Comparison of ENCODE assay signal across 40 mouse cellular contexts in genomic region chr4:107634631-107635030, GRCm38 (mm10). TPM values are rescaled to one million over a fixed set of nuclear protein-coding genes. Genes with fewer than 3 reads are reported as not detected.
DNase-seq lines count a peak whose midpoint lies in the region; ATAC-seq and TF ChIP-seq lines count a peak whose summit lies in the region.
"Had no signal": no experiment of that assay in that cellular context is flagged by ENCODE, and none has a peak within 500 bp of the region (broad histone marks: within the 10 kb centered on the region; RNA-seq: fewer than 3 reads in every experiment).

No protein-coding gene starts in this region.

- H3K27me3 ChIP-seq in forebrain, embryonic 10.5 days (ENCODE audit: poor library complexity, severe bottlenecking): 0 out of 2 replicates have a peak, but pooled peaks cover 10% of the 10 kb centered on the region
- H3K27me3 ChIP-seq in forebrain, embryonic 15.5 days: no peaks in the 10 kb centered on the region
- no peaks in the 10 kb centered on the region for H3K27me3 ChIP-seq in midbrain, postnatal 0 days (ENCODE audit: insufficient read depth, low read length)
- H3K27me3 ChIP-seq in midbrain, embryonic 13.5 days: 0 out of 2 replicates have a peak, but pooled peaks cover 4% of the 10 kb centered on the region
- no peaks in the 10 kb centered on the region for H3K27me3 ChIP-seq in stomach, postnatal 0 days (ENCODE audit: control insufficient read depth, insufficient read depth, low read length)
- no peaks in the 10 kb centered on the region for H3K27me3 ChIP-seq in hindbrain, postnatal 0 days (ENCODE audit: insufficient read depth, low read length)
- H3K27me3 ChIP-seq: limb, embryonic 15.5 days; liver, embryonic 15.5 days; neural tube, embryonic 12.5 days had no signal

- no peak overlapping the region for H3K4me2 ChIP-seq in forebrain, embryonic 15.5 days (replicated peaks)
- no peak overlapping the region for H3K4me2 ChIP-seq in midbrain, postnatal 0 days (ENCODE audit: low read depth, low read length, poor library complexity, severe bottlenecking)
- H3K4me2 ChIP-seq in midbrain, embryonic 13.5 days (replicated peaks): no peak overlapping the region
- H3K4me2 ChIP-seq in stomach, postnatal 0 days (replicated peaks; ENCODE audit: low read depth): no peak overlapping the region
- H3K4me2 ChIP-seq in hindbrain, postnatal 0 days (ENCODE audit: low read depth, low read length): no peak overlapping the region
- H3K4me2 ChIP-seq: forebrain, embryonic 12.5 days; heart, embryonic 11.5 days; hindbrain, embryonic 14.5 days; limb, embryonic 15.5 days; liver, embryonic 15.5 days; lung, embryonic 14.5 days; neural tube, embryonic 12.5 days had no signal

- no peaks in the 10 kb centered on the region for H3K36me3 ChIP-seq in forebrain, embryonic 10.5 days (replicated peaks)
- no peaks in the 10 kb centered on the region for H3K36me3 ChIP-seq in forebrain, embryonic 15.5 days
- no peaks in the 10 kb centered on the region for H3K36me3 ChIP-seq in midbrain, postnatal 0 days (ENCODE audit: insufficient read depth, low read length)
- H3K36me3 ChIP-seq in midbrain, embryonic 13.5 days: no peaks in the 10 kb centered on the region
- no peaks in the 10 kb centered on the region for H3K36me3 ChIP-seq in stomach, postnatal 0 days (ENCODE audit: control insufficient read depth, insufficient read depth, low read length)
- H3K36me3 ChIP-seq in hindbrain, postnatal 0 days (ENCODE audit: insufficient read depth, low read length): no peaks in the 10 kb centered on the region
- H3K36me3 ChIP-seq: forebrain, embryonic 12.5 days; limb, embryonic 15.5 days; liver, embryonic 15.5 days; midbrain, embryonic 10.5 days; neural tube, embryonic 12.5 days had no signal

- H3K9me3 ChIP-seq in forebrain, embryonic 10.5 days: no peaks in the 10 kb centered on the region
- H3K9me3 ChIP-seq in forebrain, embryonic 15.5 days: no peaks in the 10 kb centered on the region
- no peaks in the 10 kb centered on the region for H3K9me3 ChIP-seq in midbrain, postnatal 0 days (ENCODE audit: low read length)
- no peaks in the 10 kb centered on the region for H3K9me3 ChIP-seq in midbrain, embryonic 13.5 days
- no peaks in the 10 kb centered on the region for H3K9me3 ChIP-seq in stomach, postnatal 0 days (ENCODE audit: control insufficient read depth, low read length)
- H3K9me3 ChIP-seq in hindbrain, postnatal 0 days (ENCODE audit: low read length): no peaks in the 10 kb centered on the region
- H3K9me3 ChIP-seq: forebrain, embryonic 12.5 days; limb, embryonic 15.5 days; liver, embryonic 15.5 days; midbrain, embryonic 10.5 days; neural tube, embryonic 12.5 days had no signal

- no peak for DNase-seq in forebrain, embryonic 10.5 days (ENCODE audit: extremely low spot score, low spot score)
- no peak for DNase-seq in midbrain, postnatal 0 days (ENCODE audit: low spot score)
- peak; percentile 47 to 49 for DNase-seq in cerebellum, postnatal 10 days
- no peak for DNase-seq in stomach, postnatal 0 days (ENCODE audit: low spot score)
- DNase-seq in frontal cortex, postnatal 36 days (ENCODE audit: low spot score in 2 of 2): no peak
- DNase-seq in hindbrain, postnatal 0 days (ENCODE audit: low spot score): no peak
- DNase-seq: adrenal gland, adult 8-10 months; B cell, adult 2 months; embryo, embryonic 11 days; gastrocnemius, postnatal 25 days; heart, adult 11 months; heart, postnatal 36 days; kidney, adult 2 months; layer of hippocampus, postnatal 36 days; left cerebral cortex, postnatal 4 days; lung, embryonic 14.5 days; right cerebral cortex, postnatal 4 days; thymus, postnatal 14 days had no signal

- H3K9ac ChIP-seq in forebrain, embryonic 15.5 days (replicated peaks): no peak overlapping the region
- H3K9ac ChIP-seq in midbrain, postnatal 0 days (replicated peaks; ENCODE audit: low read length, poor library complexity, severe bottlenecking): no peak overlapping the region
- H3K9ac ChIP-seq in midbrain, embryonic 13.5 days (replicated peaks): no peak overlapping the region
- no peak overlapping the region for H3K9ac ChIP-seq in stomach, postnatal 0 days (ENCODE audit: low read length)
- no peak overlapping the region for H3K9ac ChIP-seq in hindbrain, postnatal 0 days (replicated peaks; ENCODE audit: low read length)
- H3K9ac ChIP-seq: forebrain, embryonic 12.5 days; hindbrain, embryonic 14.5 days; limb, embryonic 15.5 days; liver, embryonic 15.5 days; lung, embryonic 14.5 days; neural tube, embryonic 12.5 days had no signal

- peaks cover 36% of the 10 kb centered on the region for H3K4me1 ChIP-seq in forebrain, embryonic 10.5 days
- H3K4me1 ChIP-seq in forebrain, embryonic 15.5 days: no peaks in the 10 kb centered on the region
- H3K4me1 ChIP-seq in midbrain, postnatal 0 days (ENCODE audit: insufficient read depth, low read length): 0 out of 2 replicates have a peak, but pooled peaks cover 4% of the 10 kb centered on the region
- H3K4me1 ChIP-seq in midbrain, embryonic 13.5 days (replicated peaks): peaks cover 4% of the 10 kb centered on the region; the same call in 1 of the 2 replicates
- H3K4me1 ChIP-seq in stomach, postnatal 0 days (replicated peaks; ENCODE audit: control insufficient read depth, insufficient read depth): no peaks in the 10 kb centered on the region
- no peaks in the 10 kb centered on the region for H3K4me1 ChIP-seq in hindbrain, postnatal 0 days (ENCODE audit: insufficient read depth, low read length)
- H3K4me1 ChIP-seq: liver, embryonic 15.5 days had no signal

- no peak for ATAC-seq in forebrain, embryonic 15.5 days (replicated peaks)
- no peak for ATAC-seq in midbrain, postnatal 0 days (ENCODE audit: low FRiP score)
- ATAC-seq in midbrain, embryonic 13.5 days: no peak
- ATAC-seq in stomach, postnatal 0 days (ENCODE audit: low FRiP score, low TSS enrichment): no peak
- no peak for ATAC-seq in hindbrain, postnatal 0 days
- ATAC-seq: activated CD4-positive, CD25-positive, alpha-beta regulatory T cell, adult 4 months; inflammation-experienced regulatory T-cells, adult 6 months; midbrain, embryonic 16.5 days had no signal

- H3K4me3 ChIP-seq in forebrain, embryonic 10.5 days: no peak overlapping the region
- no peak overlapping the region for H3K4me3 ChIP-seq in forebrain, embryonic 15.5 days
- no peak overlapping the region for H3K4me3 ChIP-seq in midbrain, postnatal 0 days (ENCODE audit: low read depth, low read length)
- no peak overlapping the region for H3K4me3 ChIP-seq in midbrain, embryonic 13.5 days (replicated peaks)
- H3K4me3 ChIP-seq in stomach, postnatal 0 days (ENCODE audit: low read depth, low read length): no peak overlapping the region
- H3K4me3 ChIP-seq in hindbrain, postnatal 0 days (ENCODE audit: low read length): no peak overlapping the region
- H3K4me3 ChIP-seq: erythroblast, embryonic 14.5 days; forebrain, embryonic 12.5 days; limb, embryonic 15.5 days; liver, embryonic 15.5 days; midbrain, embryonic 10.5 days; myocyte; neural tube, embryonic 12.5 days had no signal

- H3K27ac ChIP-seq in forebrain, embryonic 10.5 days: peak overlapping the region; percentile 25; the same call in 1 of the 2 replicates
- no peak overlapping the region for H3K27ac ChIP-seq in forebrain, embryonic 15.5 days (replicated peaks)
- H3K27ac ChIP-seq in midbrain, postnatal 0 days (ENCODE audit: low read depth, low read length): no peak overlapping the region
- H3K27ac ChIP-seq in midbrain, embryonic 13.5 days: no peak overlapping the region
- H3K27ac ChIP-seq in stomach, postnatal 0 days (replicated peaks): no peak overlapping the region
- H3K27ac ChIP-seq in hindbrain, postnatal 0 days: no peak overlapping the region
- H3K27ac ChIP-seq: forebrain, embryonic 12.5 days; hindbrain, embryonic 14.5 days; limb, embryonic 15.5 days; liver, embryonic 15.5 days; midbrain, embryonic 10.5 days; neural tube, embryonic 12.5 days had no signal

- no peak for TF ChIP-seq EP300 in stomach, postnatal 0 days (optimal IDR thresholded peaks at IDR 0.05)

- TF ChIP-seq CTCF in midbrain, postnatal 0 days (IDR thresholded peaks at IDR 0.05): peak; percentile 12; the same call in 1 of the 2 replicates
- peak; percentile 24; the same call in 1 of the 2 replicates for TF ChIP-seq CTCF in stomach, postnatal 0 days (IDR thresholded peaks at IDR 0.05; ENCODE audit: low read depth)
- no peak for TF ChIP-seq CTCF in hindbrain, postnatal 0 days (IDR thresholded peaks at IDR 0.05; ENCODE audit: low read depth)

- 80% methylated on average over 6 of the region's 6 CpGs for WGBS in forebrain, embryonic 10.5 days
- 80% methylated on average over 6 of the region's 6 CpGs for WGBS in forebrain, embryonic 15.5 days
- 78% methylated on average over 6 of the region's 6 CpGs for WGBS in midbrain, postnatal 0 days
- 81% methylated on average over 6 of the region's 6 CpGs for WGBS in midbrain, embryonic 13.5 days
- WGBS in stomach, postnatal 0 days: 75% methylated on average over 6 of the region's 6 CpGs
- WGBS in hindbrain, postnatal 0 days: 74% methylated on average over 6 of the region's 6 CpGs

RNA-seq across cellular contexts. Expression of gene Dmrtb1, which starts 49.4 kb away (rescaled TPM):
- 0.87 and 2.7 TPM in 2 replicates for polyA plus RNA-seq in forebrain, embryonic 10.5 days (2016; fragmentation: Nextera tagmentation; extraction: Ambion mirVana)
- polyA plus RNA-seq in forebrain, embryonic 15.5 days (2015; fragmentation: Nextera tagmentation; extraction: Ambion mirVana): 18.7 and 20.4 TPM in 2 replicates
- total RNA-seq in midbrain, postnatal 0 days (2014; rRNA removed): 13.1 and 27.1 TPM in 2 replicates
- polyA plus RNA-seq in midbrain, postnatal 0 days (2015; fragmentation: Nextera tagmentation; extraction: Ambion mirVana): 36.8 and 37.2 TPM in 2 replicates
- 79.2 and 91.8 TPM in 2 replicates for polyA plus RNA-seq in midbrain, embryonic 13.5 days (2015; fragmentation: Nextera tagmentation; extraction: Ambion mirVana)
- not detected in 2 replicates for polyA plus RNA-seq in stomach, postnatal 0 days (2015; fragmentation: Nextera tagmentation; extraction: Ambion mirVana)
- 4.5 and 8.1 TPM in 2 replicates for total RNA-seq in hindbrain, postnatal 0 days (2014; rRNA removed)
- polyA plus RNA-seq in hindbrain, postnatal 0 days (2015; fragmentation: Nextera tagmentation; extraction: Ambion mirVana): 9.6 and 12.2 TPM in 2 replicates
- total RNA-seq: adrenal gland, adult 8-10 months; adrenal gland, postnatal 4 days; gastrocnemius, adult 18-20 months; gastrocnemius, postnatal 25 days; heart, postnatal 36 days had no signal
- polyA plus RNA-seq: activated CD4-positive, CD25-positive, alpha-beta regulatory T cell, adult 4 months; embryonic facial prominence, embryonic 14.5 days; heart, embryonic 11.5 days; heart, embryonic 16.5 days; inflammation-experienced regulatory T-cells, adult 6 months; kidney, embryonic 16.5 days; large intestine, adult 2 months; liver, embryonic 15.5 days; lung, embryonic 14.5 days; myocyte; stomach, embryonic 14.5 days; urinary bladder, adult 2 months had no signal

Comparison
In these comparisons a context has a peak if more than half of its experiments do, and no peak if none do; other contexts are left out.
1. DNase-seq: peak in cerebellum, postnatal 10 days (2 of 2); none in forebrain, embryonic 10.5 days (single experiment), midbrain, postnatal 0 days (single experiment), stomach, postnatal 0 days (single experiment), frontal cortex, postnatal 36 days (0 of 2) and hindbrain, postnatal 0 days (single experiment).